Mouse (Mus musculus) adrenal gland, postnatal 25 days (tissue): ENCODE measurements around the gene Gm43552. TPM values are rescaled to one million over a fixed set of nuclear protein-coding genes. Genes with fewer than 3 reads are reported as not detected.
"Not testable (repeated sequence)": the region's sequence is repeated elsewhere in the genome, so short reads cannot be mapped to it uniquely, and the experiment has no call there.

Experiments used
- DNase-seq: peaks from one replicate; pipeline ENCODE4 v3.0.0; 2021; ENCODE audit warnings: mixed read lengths
- total RNA-seq: library from RNA; stranded (reverse); gene quantifications from 2 replicates; pipeline ENCODE4 v1.2.3, GENCODE M21; 2021

Gm43552 gene
- total RNA-seq, 1 experiment from 2014 or later: 10.4 TPM

GRCm38 (mm10) chr5:65491767-65492715 lies 592 bp downstream of the Gm43552 start:
- DNase-seq: peak; percentile 76

- DNase-seq: no peak
Measured at GRCm38 (mm10) chr5:65489830-65490229, 2.8 kb downstream of the Gm43552 start.

- no peak for DNase-seq
Measured at GRCm38 (mm10) chr5:65488725-65489124, 3.9 kb downstream of the Gm43552 start.

- no peak for DNase-seq
Measured at GRCm38 (mm10) chr5:65487381-65487780, 5.3 kb downstream of the Gm43552 start.

GRCm38 (mm10) chr5:65486514-65486913 lies 6.1 kb downstream of the Gm43552 start:
- DNase-seq: no peak

- DNase-seq: no peak
Measured at GRCm38 (mm10) chr5:65482996-65483395, 9.6 kb downstream of the Gm43552 start.

- DNase-seq: no peak
Measured at GRCm38 (mm10) chr5:65480511-65480910, 12.1 kb downstream of the Gm43552 start.

GRCm38 (mm10) chr5:65479681-65480445 lies 12.8 kb downstream of the Gm43552 start:
- DNase-seq: no peak

GRCm38 (mm10) chr5:65478224-65478623 lies 14.4 kb downstream of the Gm43552 start:
- DNase-seq: no peak

GRCm38 (mm10) chr5:65476739-65477138 lies 15.9 kb downstream of the Gm43552 start:
- DNase-seq: not testable (repeated sequence)

- DNase-seq: no peak
Measured at GRCm38 (mm10) chr5:65475806-65476205, 16.8 kb downstream of the Gm43552 start.

- no peak for DNase-seq
Measured at GRCm38 (mm10) chr5:65469766-65470165, 22.9 kb downstream of the Gm43552 start.

GRCm38 (mm10) chr5:65466911-65467310 lies 25.7 kb downstream of the Gm43552 start:
- no peak for DNase-seq

GRCm38 (mm10) chr5:65460361-65460760 lies 32.3 kb downstream of the Gm43552 start:
- DNase-seq: no peak

GRCm38 (mm10) chr5:65459454-65459853 lies 33.2 kb downstream of the Gm43552 start:
- DNase-seq: no peak

GRCm38 (mm10) chr5:65457846-65458245 lies 34.8 kb downstream of the Gm43552 start:
- no peak for DNase-seq

GRCm38 (mm10) chr5:65457086-65457827 lies 35.4 kb downstream of the Gm43552 start:
- DNase-seq: no peak

GRCm38 (mm10) chr5:65454771-65455170 lies 37.9 kb downstream of the Gm43552 start:
- peak; percentile 23 for DNase-seq

GRCm38 (mm10) chr5:65448941-65449340 lies 43.7 kb downstream of the Gm43552 start:
- no peak for DNase-seq

GRCm38 (mm10) chr5:65447826-65448225 lies 44.8 kb downstream of the Gm43552 start:
- DNase-seq: no peak

- DNase-seq: no peak
Measured at GRCm38 (mm10) chr5:65446756-65447155, 45.9 kb downstream of the Gm43552 start.

GRCm38 (mm10) chr5:65444981-65445380 lies 47.7 kb downstream of the Gm43552 start:
- DNase-seq: no peak
